Mouse (Mus musculus): ENCODE results near the gene Ciz1.

DNA sequence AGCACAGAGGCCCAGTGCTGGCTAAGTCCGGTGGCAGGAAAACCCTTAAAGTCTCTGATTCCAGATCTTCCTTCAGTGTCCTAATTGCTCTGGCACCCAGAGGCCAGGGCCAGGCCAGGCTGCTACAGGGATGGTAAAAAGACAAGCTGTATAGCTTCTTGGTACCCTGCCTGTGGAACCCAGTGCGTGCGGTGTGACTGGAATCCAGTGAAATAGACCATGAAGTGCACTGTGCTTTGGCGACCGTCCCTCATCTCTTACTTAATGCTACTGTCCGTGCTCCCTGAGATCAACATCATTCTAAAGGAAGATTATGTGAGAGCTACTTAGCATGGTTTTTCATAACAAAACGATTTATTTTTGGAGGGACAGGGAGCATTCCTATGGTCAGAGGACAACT is 59.3 kb downstream of the Ciz1 start:
- TF ChIP-seq POLR2A (IDR thresholded peaks at IDR 0.05; ENCODE audit: borderline replicate concordance, insufficient read depth, low read length) (no peak), CTCF (IDR thresholded peaks at IDR 0.05; ENCODE audit: borderline replicate concordance, insufficient read depth, low read depth, low read length) (no peak)
